Mouse (Mus musculus): ENCODE results near the gene Hist1h4d.

- TF ChIP-seq GABPA (IDR thresholded peaks at IDR 0.05; ENCODE audit: low read depth, low read length): no peak
- TF ChIP-seq RAD21 (IDR thresholded peaks at IDR 0.05; ENCODE audit: low read depth, low read length): no peak
- TF ChIP-seq EP300 (IDR thresholded peaks at IDR 0.05; ENCODE audit: low read depth in 1 of 2, low read length in 2 of 2): no peak
- TF ChIP-seq RCOR1 (IDR thresholded peaks at IDR 0.05; ENCODE audit: low read depth, low read length): no peak
- TF ChIP-seq CHD1 (IDR thresholded peaks at IDR 0.05; ENCODE audit: low read depth, low read length): no peak
- TF ChIP-seq CTCF (IDR thresholded peaks at IDR 0.05 in 2 of 3, conservative IDR thresholded peaks at IDR 0.05 in 1 of 3; ENCODE audit: control insufficient read depth in 1 of 3, insufficient read depth in 1 of 3, low read depth in 2 of 3, low read length in 3 of 3, poor library complexity in 1 of 3, severe bottlenecking in 1 of 3): no peak
- TF ChIP-seq CHD2 (IDR thresholded peaks at IDR 0.05; ENCODE audit: low read length): no peak
These were observed 45.1 kb upstream of the Hist1h4d start for GRCm38 (mm10) chr13:23536076-23536822.

All from MEL (cell line).